Mouse (Mus musculus): ENCODE measurements around the gene L2hgdh. TPM values are rescaled to one million over a fixed set of nuclear protein-coding genes. Genes with fewer than 3 reads are reported as not detected.

The L2hgdh gene
- total and polyA plus RNA-seq, 2 experiments from 2014 or later = 8.5 to 13.3 TPM

- Histone ChIP-seq H3K4me3 (ENCODE audit: low read depth, low read length) (no peak overlapping the region), H3K4me1 (ENCODE audit: insufficient read depth) (no peaks in the 10 kb centered on the region), H3K4me2 (ENCODE audit: low read depth) (no peak overlapping the region), H3K36me3 (ENCODE audit: insufficient read depth) (peaks cover 23% of the 10 kb centered on the region), H3K9me3 (ENCODE audit: low read length) (no peaks in the 10 kb centered on the region), H3K27me3 (ENCODE audit: insufficient read depth, low read length) (no peaks in the 10 kb centered on the region), H3K27ac (ENCODE audit: low read depth, low read length) (no peak overlapping the region), H3K9ac (no peak overlapping the region)
- TF ChIP-seq CTCF (IDR thresholded peaks at IDR 0.05; ENCODE audit: low read depth) = no peak
- 91% methylated on average over 5 of the region's 5 CpGs for WGBS
- DNase-seq (no peak), ATAC-seq (no peak)
Observed at GRCm38 (mm10) chr12:69642877-69643276, 81.8 kb downstream of the L2hgdh start.

MicroRNA genes within 50 kb of the gene (microRNA counts, 519-probe panel; counts per million panel counts)
- not detected for microRNA mmu-miR-681

Small RNAs within 50 kb of the gene (microRNA-seq; reads per million reads assigned to microRNA genes)
- gene Mir681 = 0 reads per million in 2 experiments

Other genes with a start within 250 kb of the L2hgdh start
- gene Vcpkmt, start 141.8 kb downstream of the L2hgdh start, total RNA-seq (2014; rRNA removed) = 8.9 and 13.8 TPM in 2 replicates
- gene Vcpkmt, start 141.8 kb downstream of the L2hgdh start, polyA plus RNA-seq (2015; fragmentation: Nextera tagmentation; extraction: Ambion mirVana) = 39.2 and 42.1 TPM in 2 replicates
- 29.8 and 30.4 TPM in 2 replicates for gene Sos2, start 43.0 kb downstream of the L2hgdh start, total RNA-seq (2014; rRNA removed)
- gene Sos2, start 43.0 kb downstream of the L2hgdh start, polyA plus RNA-seq (2015; fragmentation: Nextera tagmentation; extraction: Ambion mirVana) = 3.6 and 5.6 TPM in 2 replicates
- 16.1 and 19.9 TPM in 2 replicates for gene Atp5s, start 77 bp upstream of the L2hgdh start, total RNA-seq (2014; rRNA removed)
- 23.0 and 25.7 TPM in 2 replicates for gene Atp5s, start 77 bp upstream of the L2hgdh start, polyA plus RNA-seq (2015; fragmentation: Nextera tagmentation; extraction: Ambion mirVana)
- gene Cdkl1, start 66.4 kb upstream of the L2hgdh start, total RNA-seq (2014; rRNA removed) = 30.8 and 35.7 TPM in 2 replicates
- gene Cdkl1, start 66.4 kb upstream of the L2hgdh start, polyA plus RNA-seq (2015; fragmentation: Nextera tagmentation; extraction: Ambion mirVana) = 13.7 and 16.9 TPM in 2 replicates
- 156 and 163 TPM in 2 replicates for gene Atl1, start 167.7 kb upstream of the L2hgdh start, total RNA-seq (2014; rRNA removed)
- 97.6 and 132 TPM in 2 replicates for gene Atl1, start 167.7 kb upstream of the L2hgdh start, polyA plus RNA-seq (2015; fragmentation: Nextera tagmentation; extraction: Ambion mirVana)
- gene Map4k5, start 168.3 kb upstream of the L2hgdh start, total RNA-seq (2014; rRNA removed) = 46.8 and 47.6 TPM in 2 replicates
- 16.8 and 20.4 TPM in 2 replicates for gene Map4k5, start 168.3 kb upstream of the L2hgdh start, polyA plus RNA-seq (2015; fragmentation: Nextera tagmentation; extraction: Ambion mirVana)

Data from forebrain, postnatal 0 days (tissue).